Comparison of ENCODE assay signal across 15 mouse cellular contexts in genomic region chr16:89867212-89867829, GRCm38 (mm10).
DNase-seq lines count a peak whose midpoint lies in the region; ATAC-seq and TF ChIP-seq lines count a peak whose summit lies in the region.
"Had no signal": no experiment of that assay in that cellular context is flagged by ENCODE, and none has a peak within 500 bp of the region (broad histone marks: within the 10 kb centered on the region; RNA-seq: fewer than 3 reads in every experiment).

No protein-coding gene starts in this region.

- no peaks in the 10 kb centered on the region for H3K27me3 ChIP-seq in forebrain, postnatal 0 days (ENCODE audit: insufficient read depth, low read length)
- no peaks in the 10 kb centered on the region for H3K27me3 ChIP-seq in forebrain, embryonic 10.5 days (ENCODE audit: poor library complexity, severe bottlenecking)
- no peaks in the 10 kb centered on the region for H3K27me3 ChIP-seq in liver, embryonic 12.5 days (replicated peaks)
- H3K27me3 ChIP-seq: heart, embryonic 12.5 days; neural tube, embryonic 13.5 days had no signal

- no peak overlapping the region for H3K9ac ChIP-seq in forebrain, postnatal 0 days
- H3K9ac ChIP-seq in liver, embryonic 12.5 days, result no peak overlapping the region
- H3K9ac ChIP-seq: heart, embryonic 12.5 days; midbrain, embryonic 13.5 days; neural tube, embryonic 13.5 days had no signal

- H3K27ac ChIP-seq in forebrain, postnatal 0 days (ENCODE audit: low read depth, low read length), result no peak overlapping the region
- H3K27ac ChIP-seq in forebrain, embryonic 10.5 days, result no peak overlapping the region
- no peak overlapping the region for H3K27ac ChIP-seq in liver, embryonic 12.5 days
- H3K27ac ChIP-seq: gastrocnemius, adult 2 months; midbrain, embryonic 13.5 days; neural tube, embryonic 13.5 days had no signal

- no peak overlapping the region for H3K4me3 ChIP-seq in forebrain, postnatal 0 days (ENCODE audit: low read depth, low read length)
- H3K4me3 ChIP-seq in forebrain, embryonic 10.5 days, result no peak overlapping the region
- H3K4me3 ChIP-seq in liver, embryonic 12.5 days, result no peak overlapping the region
- H3K4me3 ChIP-seq: gastrocnemius, adult 2 months; heart, embryonic 12.5 days; midbrain, embryonic 13.5 days; neural tube, embryonic 13.5 days had no signal

- no peaks in the 10 kb centered on the region for H3K36me3 ChIP-seq in forebrain, postnatal 0 days (ENCODE audit: insufficient read depth)
- peaks cover 51% of the 10 kb centered on the region for H3K36me3 ChIP-seq in forebrain, embryonic 10.5 days (replicated peaks)
- H3K36me3 ChIP-seq in liver, embryonic 12.5 days, result peaks cover 4% of the 10 kb centered on the region; the same call in 1 of the 2 replicates

- H3K9me3 ChIP-seq in forebrain, postnatal 0 days (ENCODE audit: low read length), result no peaks in the 10 kb centered on the region
- H3K9me3 ChIP-seq in forebrain, embryonic 10.5 days, result peaks cover 13% of the 10 kb centered on the region; the same call in 1 of the 2 replicates
- H3K9me3 ChIP-seq in liver, embryonic 12.5 days (replicated peaks), result no peaks in the 10 kb centered on the region
- H3K9me3 ChIP-seq: heart, embryonic 12.5 days; midbrain, embryonic 13.5 days; neural tube, embryonic 13.5 days had no signal

- H3K4me2 ChIP-seq in forebrain, postnatal 0 days (ENCODE audit: low read depth), result 0 out of 2 replicates have a peak overlapping the region, but pooled peaks have one; percentile 6
- H3K4me2 ChIP-seq in liver, embryonic 12.5 days, result no peak overlapping the region
- H3K4me2 ChIP-seq: heart, embryonic 12.5 days; liver, embryonic 11.5 days; midbrain, embryonic 13.5 days; neural tube, embryonic 13.5 days had no signal

- DNase-seq in forebrain, postnatal 0 days, result peak; percentile 66
- no peak for DNase-seq in forebrain, embryonic 10.5 days (ENCODE audit: extremely low spot score, low spot score)
- DNase-seq in ZHBTc4 (ENCODE audit: low read depth, low spot score), result peak; percentile 55
- DNase-seq in layer of hippocampus, adult 18-20 months (ENCODE audit: low spot score in 2 of 2), result peak; percentile 56 to 63
- peak; percentile 42 for DNase-seq in right cerebral cortex, adult 18-20 months
- DNase-seq in lung, postnatal 14 days, result no peak
- DNase-seq: gastrocnemius, adult 2 months; lung, postnatal 10 days; thymus, postnatal 14 days had no signal

- ATAC-seq in forebrain, postnatal 0 days, result peak; percentile 57
- ATAC-seq in erythroid progenitor cell, adult 5-6 weeks (replicated peaks; ENCODE audit: low FRiP score, poor library complexity, severe bottlenecking), result no peak
- no peak for ATAC-seq in liver, embryonic 12.5 days
- ATAC-seq: midbrain, embryonic 13.5 days had no signal

- H3K4me1 ChIP-seq in forebrain, postnatal 0 days (ENCODE audit: insufficient read depth), result 0 out of 2 replicates have a peak, but pooled peaks cover 6% of the 10 kb centered on the region
- peaks cover 28% of the 10 kb centered on the region for H3K4me1 ChIP-seq in forebrain, embryonic 10.5 days
- H3K4me1 ChIP-seq in liver, embryonic 12.5 days, result peaks cover 25% of the 10 kb centered on the region

- TF ChIP-seq CTCF in forebrain, postnatal 0 days (IDR thresholded peaks at IDR 0.05; ENCODE audit: low read depth), result peak; percentile 53

- 65% methylated on average over 26 of the region's 26 CpGs for WGBS in forebrain, postnatal 0 days
- 92% methylated on average over 26 of the region's 26 CpGs for WGBS in forebrain, embryonic 10.5 days
- 82% methylated on average over 25 of the region's 26 CpGs for WGBS in liver, embryonic 12.5 days (ENCODE audit: insufficient replicate concordance)

Comparison
In these comparisons a context has a peak if more than half of its experiments do, and no peak if none do; other contexts are left out.
1. DNase-seq: peak in forebrain, postnatal 0 days (single experiment), ZHBTc4 (single experiment), layer of hippocampus, adult 18-20 months (2 of 2) and right cerebral cortex, adult 18-20 months (single experiment); none in forebrain, embryonic 10.5 days (single experiment) and lung, postnatal 14 days (single experiment).